Mouse (Mus musculus): Measurements from ENCODE around the gene Vmn1r32.
A peak's percentile ranks its signal among the peaks of the same experiment; 100 is the strongest.

The Vmn1r32 gene

GRCm38 (mm10) chr6:66559996-66560395 lies at the start of gene Vmn1r32:
TSS of gene Vmn1r32 (minus strand) at chr6:66560096.
- DNase-seq (ENCODE audit: low spot score) = no peak

GRCm38 (mm10) chr6:66595804-66596203 lies 35.9 kb upstream of the Vmn1r32 start:
- no peak for DNase-seq (ENCODE audit: low spot score)

DNA sequence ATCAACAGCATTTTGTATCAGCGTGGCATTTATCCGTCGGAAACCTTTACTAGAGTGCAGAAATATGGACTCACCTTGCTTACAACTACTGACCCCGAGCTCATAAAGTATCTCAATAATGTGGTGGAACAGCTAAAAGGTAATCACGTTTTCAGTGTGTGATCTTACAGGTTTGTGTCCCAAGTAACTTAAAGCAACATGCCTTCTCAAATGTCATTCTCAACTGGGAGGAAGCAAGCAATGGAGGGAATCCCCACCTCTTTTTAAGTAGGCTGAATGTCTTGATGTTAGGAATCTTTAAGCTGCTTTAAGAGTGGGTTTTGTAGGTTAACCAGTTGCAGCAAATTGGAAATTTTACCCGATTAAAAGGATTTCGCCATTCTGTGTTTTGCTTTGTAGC lies 23.9 kb downstream of the Vmn1r32 start:
- DNase-seq (ENCODE audit: low spot score) = no peak

GRCm38 (mm10) chr6:66535028-66535862 lies 24.7 kb downstream of the Vmn1r32 start, which contains the start of gene Mad2l1:
TSS of gene Mad2l1 (plus strand) at chr6:66535390.
- DNase-seq (ENCODE audit: low spot score) = peak; percentile 98

DNA sequence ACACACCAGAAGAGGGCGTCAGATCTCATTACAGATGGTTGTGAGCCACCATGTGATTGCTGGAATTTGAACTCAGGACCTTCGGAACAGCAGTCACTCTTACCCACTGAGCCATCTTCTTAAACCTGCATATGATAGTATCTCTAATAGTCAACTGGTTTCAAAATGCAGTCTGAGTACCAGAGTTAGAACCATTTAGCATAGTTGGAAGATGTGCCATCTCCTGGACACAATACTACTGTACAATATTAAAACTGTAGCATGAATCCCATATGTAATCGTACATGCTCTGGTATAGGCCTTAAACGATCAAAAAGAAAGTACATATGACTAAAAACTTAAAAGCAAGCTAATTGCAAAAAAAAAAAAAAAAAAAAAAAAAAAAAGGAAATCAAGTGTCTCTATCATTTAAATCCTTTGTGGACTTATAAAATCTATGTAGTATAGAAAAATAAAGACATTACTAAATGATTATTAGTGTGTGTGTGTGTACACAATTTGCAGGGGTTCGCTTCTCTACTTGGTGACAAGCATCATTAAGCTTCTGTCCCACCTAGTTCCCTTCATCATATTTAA lies 25.4 kb downstream of the Vmn1r32 start:
- no peak for DNase-seq (ENCODE audit: low spot score)

- DNase-seq (ENCODE audit: low spot score) = peak; percentile 57
Measured at GRCm38 (mm10) chr6:66533241-66533640, 26.7 kb downstream of the Vmn1r32 start.

- DNase-seq (ENCODE audit: low spot score) = no peak
Measured at GRCm38 (mm10) chr6:66528386-66528785, 31.5 kb downstream of the Vmn1r32 start.

DNA sequence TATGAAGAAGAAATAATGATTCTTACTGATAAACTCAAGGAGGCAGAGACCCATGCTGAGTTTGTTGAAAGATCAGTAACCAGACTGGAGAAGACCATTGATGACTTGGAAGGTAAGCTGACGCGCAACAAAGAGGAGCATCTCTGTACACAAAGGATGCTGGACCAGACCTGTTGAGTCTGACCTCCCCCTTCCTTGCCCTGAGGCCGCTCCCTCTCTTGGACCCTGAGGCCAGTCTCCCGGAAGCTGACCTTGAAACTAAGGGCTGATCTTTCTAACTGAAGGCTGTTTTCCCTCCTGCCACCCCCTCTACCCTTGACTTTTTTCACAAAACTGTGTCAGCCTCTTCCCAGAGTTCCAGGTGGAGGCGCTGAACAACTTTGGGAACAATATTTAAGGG lies 43.5 kb downstream of the Vmn1r32 start:
- no peak for DNase-seq (ENCODE audit: low spot score)
